Mouse (Mus musculus) stomach, embryonic 15.5 days (tissue): Measurements from ENCODE around the gene 1700025C18Rik. TPM values are rescaled to one million over a fixed set of nuclear protein-coding genes. Genes with fewer than 3 reads are reported as not detected.

ENCODE experiments used
- ATAC-seq: fragments of 200-750 bp; cut with Nextera tagmentation; 2 replicates; pipeline ENCODE4 v1.8.0; 2017; ENCODE audit warnings: low read depth, moderate number of reproducible peaks, moderate TSS enrichment; ENCODE audit not compliant: insufficient read depth, low FRiP score
- H3K27ac ChIP-seq: fragments of 300-500 bp; sonication (generic); 2 replicates; pipeline ENCODE4 v1.5.1; 2015; ENCODE audit warnings: mild to moderate bottlenecking, inconsistent platforms
- H3K27me3 ChIP-seq: fragments of 300-500 bp; sonication (generic); replicated peaks from 2 replicates; pipeline ENCODE4 v1.6.1; 2015; ENCODE audit warnings: inconsistent platforms
- H3K36me3 ChIP-seq: fragments of 300-500 bp; sonication (generic); 2 replicates; pipeline ENCODE4 v1.6.1; 2015; ENCODE audit warnings: inconsistent platforms
- H3K4me1 ChIP-seq: fragments of 300-500 bp; sonication (generic); 2 replicates; pipeline ENCODE4 v1.6.1; 2015; ENCODE audit warnings: inconsistent platforms
- H3K4me2 ChIP-seq: fragments of 300-500 bp; sonication (generic); 2 replicates; pipeline ENCODE4 v1.6.1; 2015; ENCODE audit warnings: mild to moderate bottlenecking, inconsistent platforms
- H3K4me3 ChIP-seq: fragments of 300-500 bp; sonication (generic); replicated peaks from 2 replicates; pipeline ENCODE4 v1.5.1; 2015; ENCODE audit warnings: inconsistent platforms
- H3K9ac ChIP-seq: fragments of 300-500 bp; sonication (generic); 2 replicates; pipeline ENCODE4 v1.6.1; 2015; ENCODE audit warnings: inconsistent platforms
- H3K9me3 ChIP-seq: fragments of 300-500 bp; sonication (generic); 2 replicates; pipeline ENCODE4 v1.6.1; 2016; ENCODE audit warnings: inconsistent platforms
- WGBS: fragments of 180-500 bp; shearing (Covaris S2); methylation state at CpG from one replicate; pipeline ENCODE4 v1.1.7; 2015; 5-methylcytosine and 5-hydroxymethylcytosine counted together
- polyA plus RNA-seq: library from polyadenylated mRNA; unstranded; fragments of >200 nt; fragmentation: Nextera tagmentation; extraction: Ambion mirVana; gene quantifications from 2 replicates; pipeline ENCODE4 v1.2.1, GENCODE M21; 2015

1700025C18Rik gene
- polyA plus RNA-seq, 1 experiment from 2014 or later = not detected

- Histone ChIP-seq H3K4me1 (no peaks in the 10 kb centered on the region), H3K9me3 (no peaks in the 10 kb centered on the region), H3K27me3 (peaks cover 43% of the 10 kb centered on the region)
Observed at GRCm38 (mm10) chr2:165102920-165103319, 12.4 kb upstream of the 1700025C18Rik start.

GRCm38 (mm10) chr2:165100749-165101148 is 10.2 kb upstream of the 1700025C18Rik start:
- no peaks in the 10 kb centered on the region for H3K9me3 ChIP-seq
- H3K9ac ChIP-seq = no peak overlapping the region
- no peaks in the 10 kb centered on the region for H3K4me1 ChIP-seq
- H3K4me2 ChIP-seq = no peak overlapping the region
- H3K4me3 ChIP-seq = no peak overlapping the region
- H3K36me3 ChIP-seq = no peaks in the 10 kb centered on the region
- H3K27ac ChIP-seq = no peak overlapping the region
- peaks cover 34% of the 10 kb centered on the region for H3K27me3 ChIP-seq
- 4% methylated on average over 6 of the region's 6 CpGs for WGBS
- ATAC-seq = no peak

More at GRCm38 (mm10) chr2:165102920-165103319, 12.4 kb upstream of the 1700025C18Rik start:
- WGBS = 80% methylated on average over 3 of the region's 3 CpGs
- no peak for ATAC-seq
- H3K4me3 ChIP-seq = no peak overlapping the region
- H3K9ac ChIP-seq = no peak overlapping the region
- no peak overlapping the region for H3K4me2 ChIP-seq
- no peak overlapping the region for H3K27ac ChIP-seq
- H3K36me3 ChIP-seq = no peaks in the 10 kb centered on the region

- no peak overlapping the region for H3K4me3 ChIP-seq
- 75% methylated on average over 3 of the region's 3 CpGs for WGBS
- no peak overlapping the region for H3K27ac ChIP-seq
- no peaks in the 10 kb centered on the region for H3K4me1 ChIP-seq
- no peaks in the 10 kb centered on the region for H3K9me3 ChIP-seq
- no peak for ATAC-seq
- H3K36me3 ChIP-seq = no peaks in the 10 kb centered on the region
- no peak overlapping the region for H3K4me2 ChIP-seq
- no peak overlapping the region for H3K9ac ChIP-seq
- H3K27me3 ChIP-seq = peaks cover 22% of the 10 kb centered on the region
Observed at GRCm38 (mm10) chr2:165098861-165099260, 8.3 kb upstream of the 1700025C18Rik start.

- no peak overlapping the region for H3K4me2 ChIP-seq
- no peaks in the 10 kb centered on the region for H3K4me1 ChIP-seq
- no peak for ATAC-seq
- H3K27ac ChIP-seq = no peak overlapping the region
- peaks cover 16% of the 10 kb centered on the region; the same call in 1 of the 2 replicates for H3K27me3 ChIP-seq
- no peaks in the 10 kb centered on the region for H3K9me3 ChIP-seq
- no peak overlapping the region for H3K9ac ChIP-seq
- H3K4me3 ChIP-seq = no peak overlapping the region
- H3K36me3 ChIP-seq = no peaks in the 10 kb centered on the region
- WGBS = 23% methylated on average over 10 of the region's 10 CpGs
Observed at GRCm38 (mm10) chr2:165096367-165096766, 5.8 kb upstream of the 1700025C18Rik start.

GRCm38 (mm10) chr2:165092393-165092792 is 1.8 kb upstream of the 1700025C18Rik start:
- Histone ChIP-seq H3K4me2 (no peak overlapping the region), H3K36me3 (no peaks in the 10 kb centered on the region), H3K27ac (no peak overlapping the region), H3K9ac (no peak overlapping the region), H3K27me3 (peaks cover 5% of the 10 kb centered on the region; the same call in 1 of the 2 replicates), H3K4me3 (no peak overlapping the region), H3K4me1 (no peaks in the 10 kb centered on the region), H3K9me3 (no peaks in the 10 kb centered on the region)
- ATAC-seq = no peak
- 78% methylated on average over 7 of the region's 7 CpGs for WGBS

GRCm38 (mm10) chr2:165091433-165091965 is 949 bp upstream of the 1700025C18Rik start:
- no peak overlapping the region for H3K4me3 ChIP-seq
- WGBS = 68% methylated on average over 8 of the region's 8 CpGs
- H3K9ac ChIP-seq = no peak overlapping the region
- H3K4me2 ChIP-seq = no peak overlapping the region
- no peaks in the 10 kb centered on the region for H3K36me3 ChIP-seq
- no peaks in the 10 kb centered on the region for H3K27me3 ChIP-seq
- no peaks in the 10 kb centered on the region for H3K4me1 ChIP-seq
- no peaks in the 10 kb centered on the region for H3K9me3 ChIP-seq
- H3K27ac ChIP-seq = no peak overlapping the region
- ATAC-seq = no peak

GRCm38 (mm10) chr2:165089470-165089869 is 1.1 kb downstream of the 1700025C18Rik start:
- Histone ChIP-seq H3K4me1 (no peaks in the 10 kb centered on the region), H3K4me2 (no peak overlapping the region), H3K36me3 (no peaks in the 10 kb centered on the region), H3K27me3 (no peaks in the 10 kb centered on the region), H3K27ac (no peak overlapping the region), H3K4me3 (no peak overlapping the region), H3K9me3 (no peaks in the 10 kb centered on the region), H3K9ac (no peak overlapping the region)
- 39% methylated on average over 14 of the region's 14 CpGs for WGBS
- no peak for ATAC-seq

- H3K27ac ChIP-seq = no peak overlapping the region
- no peak for ATAC-seq
- no peaks in the 10 kb centered on the region for H3K36me3 ChIP-seq
- H3K9ac ChIP-seq = no peak overlapping the region
- H3K4me2 ChIP-seq = no peak overlapping the region
- H3K27me3 ChIP-seq = no peaks in the 10 kb centered on the region
- H3K9me3 ChIP-seq = no peaks in the 10 kb centered on the region
- H3K4me1 ChIP-seq = no peaks in the 10 kb centered on the region
- WGBS = 71% methylated on average over 4 of the region's 4 CpGs
- H3K4me3 ChIP-seq = no peak overlapping the region
Observed at GRCm38 (mm10) chr2:165086634-165087033, 3.9 kb downstream of the 1700025C18Rik start.

GRCm38 (mm10) chr2:165081257-165081656 is 9.3 kb downstream of the 1700025C18Rik start:
- no peaks in the 10 kb centered on the region for H3K9me3 ChIP-seq
- H3K27me3 ChIP-seq = peaks cover 51% of the 10 kb centered on the region
- H3K4me2 ChIP-seq = no peak overlapping the region
- no peak overlapping the region for H3K27ac ChIP-seq
- ATAC-seq = no peak
- no peak overlapping the region for H3K4me3 ChIP-seq
- 15% methylated on average over 7 of the region's 7 CpGs for WGBS
- no peaks in the 10 kb centered on the region for H3K36me3 ChIP-seq
- H3K4me1 ChIP-seq = no peaks in the 10 kb centered on the region
- no peak overlapping the region for H3K9ac ChIP-seq

GRCm38 (mm10) chr2:165080657-165081056 is 9.9 kb downstream of the 1700025C18Rik start:
- ATAC-seq = no peak
- H3K36me3 ChIP-seq = no peaks in the 10 kb centered on the region
- H3K27ac ChIP-seq = no peak overlapping the region
- WGBS = 26% methylated on average over 9 of the region's 9 CpGs
- no peaks in the 10 kb centered on the region for H3K9me3 ChIP-seq
- peaks cover 57% of the 10 kb centered on the region for H3K27me3 ChIP-seq
- H3K4me3 ChIP-seq = no peak overlapping the region
- H3K4me2 ChIP-seq = no peak overlapping the region
- no peaks in the 10 kb centered on the region for H3K4me1 ChIP-seq
- no peak overlapping the region for H3K9ac ChIP-seq

GRCm38 (mm10) chr2:165078605-165079004 is 11.9 kb downstream of the 1700025C18Rik start:
- Histone ChIP-seq H3K4me1 (no peaks in the 10 kb centered on the region), H3K4me2 (no peak overlapping the region), H3K4me3 (no peak overlapping the region), H3K9me3 (no peaks in the 10 kb centered on the region), H3K27me3 (peaks cover 72% of the 10 kb centered on the region), H3K9ac (no peak overlapping the region), H3K36me3 (no peaks in the 10 kb centered on the region), H3K27ac (no peak overlapping the region)
- 20% methylated on average over 10 of the region's 10 CpGs for WGBS
- ATAC-seq = no peak

- no peaks in the 10 kb centered on the region for H3K9me3 ChIP-seq
- no peak overlapping the region for H3K4me3 ChIP-seq
- H3K27ac ChIP-seq = no peak overlapping the region
- no peak overlapping the region for H3K4me2 ChIP-seq
- H3K4me1 ChIP-seq = no peaks in the 10 kb centered on the region
- no peak overlapping the region for H3K9ac ChIP-seq
- WGBS = 65% methylated on average over 8 of the region's 8 CpGs
- H3K27me3 ChIP-seq = peaks cover 78% of the 10 kb centered on the region
- H3K36me3 ChIP-seq = no peaks in the 10 kb centered on the region
- no peak for ATAC-seq
Observed at GRCm38 (mm10) chr2:165078045-165078444, 12.5 kb downstream of the 1700025C18Rik start.

GRCm38 (mm10) chr2:165077055-165077454 is 13.5 kb downstream of the 1700025C18Rik start:
- Histone ChIP-seq H3K36me3 (no peaks in the 10 kb centered on the region), H3K4me3 (no peak overlapping the region), H3K27me3 (peaks cover 84% of the 10 kb centered on the region), H3K4me2 (no peak overlapping the region), H3K9me3 (no peaks in the 10 kb centered on the region), H3K9ac (no peak overlapping the region), H3K4me1 (no peaks in the 10 kb centered on the region), H3K27ac (no peak overlapping the region)
- ATAC-seq = no peak
- WGBS = 13% methylated on average over 9 of the region's 9 CpGs
